Mouse (Mus musculus) liver, embryonic 14.5 days (tissue): ENCODE results near the gene Slc30a9. TPM values are rescaled to one million over a fixed set of nuclear protein-coding genes. Genes with fewer than 3 reads are reported as not detected.

Source experiments
- ATAC-seq: fragments of 200-750 bp; cut with Nextera tagmentation; 2 replicates; pipeline ENCODE4 v1.8.0; 2017; ENCODE audit warnings: moderate number of reproducible peaks, mild to moderate bottlenecking, moderate library complexity; ENCODE audit not compliant: insufficient read depth
- DNase-seq, 3 experiments: peaks; one replicate each; pipeline ENCODE4 v3.0.0-alpha.2; 2012 to 2013; ENCODE audit warnings: low read depth in 3 of 3, low spot score in 3 of 3
- H3K27ac ChIP-seq: fragments of 300-500 bp; sonication (generic); 2 replicates; pipeline ENCODE4 v1.5.1; 2014; ENCODE audit warnings: moderate library complexity, mild to moderate bottlenecking, control low read depth, inconsistent platforms
- H3K27me3 ChIP-seq: fragments of 300-500 bp; sonication (generic); 2 replicates; pipeline ENCODE4 v1.6.1; 2014; ENCODE audit warnings: mild to moderate bottlenecking, low read length, moderate library complexity; ENCODE audit not compliant: control insufficient read depth, insufficient read depth
- H3K36me3 ChIP-seq: fragments of 300-500 bp; sonication (generic); replicated peaks from 2 replicates; pipeline ENCODE4 v1.6.1; 2014; ENCODE audit warnings: low read depth; ENCODE audit not compliant: control insufficient read depth, insufficient read depth
- H3K4me1 ChIP-seq, 2 experiments: fragments of 200-500 bp in 1 of 2; fragments of 300-500 bp in 1 of 2; sonication (generic) in 1 of 2; replicated peaks; 2 replicates each; pipeline ENCODE4 v1.6.1; 2012 to 2014; ENCODE audit warnings: antibody characterized with exemption in 1 of 2, inconsistent platforms in 1 of 2, low read length in 1 of 2; ENCODE audit not compliant: control insufficient read depth in 2 of 2, insufficient read depth in 2 of 2
- H3K4me2 ChIP-seq: fragments of 300-500 bp; sonication (generic); 2 replicates; pipeline ENCODE4 v1.6.1; 2014; ENCODE audit warnings: low read depth, mild to moderate bottlenecking, control low read depth, moderate library complexity
- H3K4me3 ChIP-seq, 2 experiments: fragments of 200-500 bp in 1 of 2; fragments of 300-500 bp in 1 of 2; sonication (generic) in 1 of 2; 2 replicates each; pipeline ENCODE4 v1.5.1; 2012 to 2014; ENCODE audit warnings: low read depth in 2 of 2, low read length in 2 of 2, mild to moderate bottlenecking in 2 of 2, control low read depth in 1 of 2, inconsistent platforms in 1 of 2, moderate library complexity in 1 of 2; ENCODE audit not compliant: insufficient read depth in 1 of 2
- H3K9ac ChIP-seq: fragments of 300-500 bp; sonication (generic); replicated peaks from 2 replicates; pipeline ENCODE4 v1.6.1; 2014; ENCODE audit warnings: mild to moderate bottlenecking, control low read depth, moderate library complexity
- H3K9me3 ChIP-seq: fragments of 300-500 bp; sonication (generic); 2 replicates; pipeline ENCODE4 v1.6.1; 2016; ENCODE audit warnings: low read length, mixed read lengths; ENCODE audit not compliant: control insufficient read depth
- CTCF ChIP-seq: IDR thresholded peaks from 2 replicates; pipeline ENCODE4 v1.5.1; 2016; ENCODE audit warnings: antibody characterized with exemption, low read depth, control low read depth
- EP300 ChIP-seq: IDR thresholded peaks from 2 replicates; pipeline ENCODE4 v1.6.1; 2016; ENCODE audit warnings: antibody characterized with exemption, low read depth
- WGBS: fragments of 180-500 bp; shearing (Covaris S2); extraction: QIAGEN DNeasy Blood & Tissue Kit; methylation state at CpG from one replicate; pipeline ENCODE4 v1.1.7; 2014; ENCODE audit not compliant: insufficient replicate concordance; 5-methylcytosine and 5-hydroxymethylcytosine counted together
- polyA plus RNA-seq, 2 experiments: library from polyadenylated mRNA; depleted of rRNA in 1 of 2; stranded (reverse) in 1 of 2; unstranded in 1 of 2; fragments of >200 nt; fragmentation: Nextera tagmentation in 1 of 2; extraction: Ambion mirVana in 1 of 2; gene quantifications; 2 replicates each; pipeline versions ENCODE4 v1.2.1 to v1.2.3; 2012 to 2014

The Slc30a9 gene
- polyA plus RNA-seq, 2 experiments = 15.8 to 70.2 TPM

DNA sequence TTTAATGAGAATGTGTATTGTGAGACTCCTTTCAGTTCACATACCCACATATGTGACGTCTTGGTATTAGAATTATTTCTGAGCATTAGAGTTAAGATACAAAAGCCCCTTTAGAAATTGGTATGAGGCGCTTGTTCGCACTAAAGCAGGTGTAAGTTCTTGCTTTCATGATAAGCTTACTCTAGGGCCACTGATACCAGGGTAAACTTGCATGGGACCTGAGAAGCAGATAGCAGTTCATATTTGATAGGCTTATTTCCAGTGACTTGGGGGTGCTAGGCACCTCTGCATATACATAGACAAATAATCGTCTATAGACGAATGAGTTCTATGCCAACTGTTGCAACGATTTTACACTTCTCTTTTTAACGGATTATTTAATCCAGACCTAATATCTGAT lies 43.8 kb upstream of the Slc30a9 start:
- H3K4me2 ChIP-seq = peak overlapping the region; percentile 89
- ATAC-seq = peak; percentile 56
- peak overlapping the region; percentile 41 to 80; a peak in 3 of 4 replicates for H3K4me3 ChIP-seq
- TF ChIP-seq CTCF (no peak), EP300 (peak; percentile 81)
- peak; percentile 52 to 76 (median 64) for DNase-seq
- 38% methylated on average over 7 of the region's 7 CpGs for WGBS
- peaks cover 9 to 23% of the 10 kb centered on the region in 2 experiments for H3K4me1 ChIP-seq
- H3K9me3 ChIP-seq = no peaks in the 10 kb centered on the region
- peak overlapping the region; percentile 57; the same call in 1 of the 2 replicates for H3K27ac ChIP-seq
- H3K27me3 ChIP-seq = no peaks in the 10 kb centered on the region
- peak overlapping the region; percentile 10 for H3K9ac ChIP-seq
- peaks cover 40% of the 10 kb centered on the region for H3K36me3 ChIP-seq

DNA sequence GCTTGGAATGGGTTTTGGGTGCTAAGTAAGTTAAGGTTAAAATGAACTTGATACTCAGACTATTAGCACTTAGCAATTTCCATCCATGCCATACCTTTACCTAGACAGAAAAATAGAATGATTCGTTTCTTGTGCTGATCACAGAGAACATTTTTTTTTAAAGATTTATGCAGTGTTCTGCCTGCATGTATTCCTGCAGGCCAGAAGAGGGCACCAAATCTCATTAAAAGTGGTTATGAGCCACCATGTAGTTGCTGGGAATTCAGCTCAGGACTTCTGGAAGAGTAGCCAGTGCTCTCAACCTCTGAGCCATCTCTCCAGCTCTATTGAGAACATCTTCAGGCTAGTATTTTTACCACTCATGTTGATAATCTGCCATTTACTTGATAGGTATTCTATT lies 40.6 kb upstream of the Slc30a9 start:
- WGBS = 73% methylated on average over 1 of the region's 1 CpGs

DNA sequence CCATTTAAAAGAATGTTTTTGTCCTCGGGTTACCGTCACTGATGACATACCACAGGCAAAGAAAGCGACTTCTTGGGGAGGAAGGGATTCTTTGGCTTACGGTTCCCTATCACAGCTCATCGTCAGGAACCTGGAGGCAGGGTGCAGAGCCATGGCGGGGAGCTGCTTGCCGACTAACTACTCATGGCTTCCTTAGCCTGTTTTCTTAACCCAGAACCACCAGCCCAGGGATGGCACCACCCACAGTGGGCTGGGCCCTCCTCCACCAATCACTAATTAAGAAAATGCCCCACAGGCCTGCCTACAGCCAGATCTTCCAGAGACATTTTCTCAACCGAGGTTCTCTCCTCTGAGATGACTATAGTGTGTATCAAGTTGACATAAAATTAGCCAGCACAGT lies 37.4 kb upstream of the Slc30a9 start:
- Histone ChIP-seq H3K4me2 (no peak overlapping the region), H3K27ac (no peak overlapping the region), H3K27me3 (no peaks in the 10 kb centered on the region), H3K36me3 (peaks cover 48% of the 10 kb centered on the region), H3K9ac (no peak overlapping the region), H3K4me1 (peaks cover 0 to 4% of the 10 kb centered on the region in 2 experiments; a peak in 1 of 4 replicates), H3K9me3 (no peaks in the 10 kb centered on the region), H3K4me3 (no peak overlapping the region)
- TF ChIP-seq EP300 (no peak), CTCF (no peak)
- WGBS = 87% methylated on average over 8 of the region's 8 CpGs
- 0 out of 2 replicates have a peak, but pooled peaks have one; percentile 11 for ATAC-seq
- no peak for DNase-seq

More for the DNA sequence above, 40.6 kb upstream of the Slc30a9 start:
- ATAC-seq (no peak), DNase-seq (no peak)
- no peak overlapping the region for H3K4me3 ChIP-seq
- H3K9me3 ChIP-seq = no peaks in the 10 kb centered on the region
- H3K9ac ChIP-seq = no peak overlapping the region
- peak; percentile 65 for TF ChIP-seq CTCF
- TF ChIP-seq EP300 = no peak
- H3K4me2 ChIP-seq = no peak overlapping the region
- no peaks in the 10 kb centered on the region for H3K27me3 ChIP-seq
- no peak overlapping the region for H3K27ac ChIP-seq
- peaks cover 54% of the 10 kb centered on the region for H3K36me3 ChIP-seq
- H3K4me1 ChIP-seq = peaks cover 3 to 12% of the 10 kb centered on the region in 2 experiments

DNA sequence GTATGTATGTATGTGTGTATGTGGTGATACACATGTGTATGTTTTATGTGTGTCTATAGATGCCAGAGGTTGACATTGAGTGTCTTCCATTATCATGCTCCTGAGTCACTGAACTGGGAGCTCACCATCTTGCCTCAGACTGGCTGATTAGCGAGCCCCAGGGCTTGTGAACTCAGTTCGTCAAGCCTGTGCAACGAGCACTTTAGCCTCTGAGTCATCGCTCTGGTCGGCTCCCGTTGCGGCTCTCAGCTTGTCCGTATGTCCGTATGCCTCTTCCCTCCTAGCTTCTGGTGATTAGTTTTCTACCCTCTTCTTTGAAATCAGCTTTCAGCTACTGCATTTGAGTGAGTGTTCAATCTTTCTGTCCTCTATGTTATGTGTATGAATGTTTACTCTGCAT lies 27.3 kb upstream of the Slc30a9 start:
- H3K9ac ChIP-seq = no peak overlapping the region
- H3K4me1 ChIP-seq = peaks cover 33 to 34% of the 10 kb centered on the region in 2 experiments
- DNase-seq (peak in 1 of 3 experiments; percentile 26), ATAC-seq (peak; percentile 31)
- TF ChIP-seq EP300 (no peak), CTCF (no peak)
- no peaks in the 10 kb centered on the region for H3K27me3 ChIP-seq
- no peaks in the 10 kb centered on the region for H3K9me3 ChIP-seq
- H3K27ac ChIP-seq = peak overlapping the region; percentile 86
- WGBS = 81% methylated on average over 9 of the region's 9 CpGs
- H3K4me3 ChIP-seq = no peak overlapping the region
- H3K36me3 ChIP-seq = peaks cover 35% of the 10 kb centered on the region
- peak overlapping the region; percentile 69 for H3K4me2 ChIP-seq

DNA sequence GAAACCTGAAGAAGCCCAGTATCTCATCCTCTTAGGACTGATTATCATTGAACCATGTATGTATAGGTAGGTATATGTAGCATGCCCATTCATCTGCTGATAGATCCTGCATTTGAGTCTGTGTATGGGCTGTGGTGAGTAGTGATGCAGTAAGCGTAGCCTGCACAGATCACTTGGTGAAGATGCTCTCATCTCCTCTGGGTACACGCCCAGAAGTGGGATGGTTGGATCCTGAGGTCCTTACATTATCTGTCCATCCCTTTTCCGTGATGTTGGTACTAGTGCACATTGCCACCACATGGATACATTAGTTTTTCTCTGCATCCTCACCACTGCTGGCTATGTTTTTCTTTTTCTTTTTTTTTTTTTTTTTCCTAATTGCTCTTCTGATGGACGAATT lies 26.9 kb upstream of the Slc30a9 start:
- no peaks in the 10 kb centered on the region for H3K27me3 ChIP-seq
- H3K27ac ChIP-seq = peak overlapping the region; percentile 86
- H3K9ac ChIP-seq = peak overlapping the region; percentile 63; the same call in 1 of the 2 replicates
- DNase-seq (peak in 2 of 3 experiments; percentile 52 to 58), ATAC-seq (peak; percentile 86)
- H3K9me3 ChIP-seq = no peaks in the 10 kb centered on the region
- TF ChIP-seq EP300 = no peak
- 0 out of 2 replicates have a peak, but pooled peaks have one; percentile 2 for TF ChIP-seq CTCF
- 48% methylated on average over 4 of the region's 4 CpGs for WGBS
- H3K4me3 ChIP-seq = no peak overlapping the region; a peak in 1 of 4 replicates
- H3K36me3 ChIP-seq = peaks cover 39% of the 10 kb centered on the region
- peak overlapping the region; percentile 69 for H3K4me2 ChIP-seq
- peaks cover 33 to 34% of the 10 kb centered on the region in 2 experiments for H3K4me1 ChIP-seq
